Mouse (Mus musculus): ENCODE data around the gene Gm6034. TPM values are rescaled to one million over a fixed set of nuclear protein-coding genes. Genes with fewer than 3 reads are reported as not detected.

Gene Gm6034
- total and polyA plus RNA-seq, 3 experiments, result 0.11 TPM; not detected in 2

DNA sequence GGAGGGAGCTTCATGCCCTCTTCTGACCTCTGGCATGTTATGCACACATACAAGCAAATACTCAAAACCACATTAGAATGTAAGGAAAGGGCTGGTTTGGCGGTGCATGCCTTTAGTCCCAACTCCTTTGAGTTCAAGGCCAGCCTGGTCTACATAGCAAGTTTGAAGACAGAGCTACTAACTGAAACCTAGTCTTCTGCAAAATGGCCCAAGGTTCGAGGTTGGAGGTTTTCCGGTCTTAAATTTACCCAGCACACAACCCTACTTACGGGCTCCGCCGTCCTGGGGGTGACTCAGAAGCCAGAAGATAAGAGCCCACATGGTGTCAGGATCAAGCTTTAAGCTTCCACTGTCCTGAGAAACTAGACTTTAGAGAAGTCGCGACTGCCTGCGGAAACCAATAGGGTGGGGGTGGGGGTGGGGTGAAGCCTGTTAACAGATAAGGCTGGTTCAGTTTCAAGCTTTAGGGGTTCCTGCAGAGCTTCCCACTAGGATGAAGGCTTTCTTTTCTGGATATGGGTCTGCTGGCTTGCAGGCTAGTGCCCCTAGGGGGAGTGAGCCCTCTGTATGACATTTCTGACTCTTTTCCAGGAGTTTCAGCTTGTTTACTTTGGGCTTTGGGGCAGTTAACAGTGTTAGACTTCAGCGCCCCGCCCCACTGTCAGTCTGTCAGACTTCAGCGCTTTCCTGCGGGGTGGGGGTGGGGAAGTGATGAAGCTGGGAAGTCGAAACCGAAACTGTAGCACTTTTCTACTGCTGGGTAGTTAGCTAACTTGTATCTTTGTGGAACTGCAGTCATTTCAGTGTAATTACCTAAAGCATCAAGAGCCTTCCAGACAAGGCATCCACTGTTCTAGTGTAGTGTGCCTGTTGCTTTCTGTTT, 22.3 kb upstream of the Gm6034 start, which contains the start of gene H2-T24 (continued):
- TF ChIP-seq GATA1 (IDR thresholded peaks at IDR 0.05; ENCODE audit: low read depth, low read length) (peak; percentile 88), MXI1 (IDR thresholded peaks at IDR 0.05; ENCODE audit: low read depth, low read length) (peak; percentile 89), MAFK (IDR thresholded peaks at IDR 0.05; ENCODE audit: borderline replicate concordance, low read depth, low read length) (no peak), CHD1 (IDR thresholded peaks at IDR 0.05; ENCODE audit: low read depth, low read length) (no peak), NRF1 (IDR thresholded peaks at IDR 0.05; ENCODE audit: insufficient read depth, low read depth, low read length, poor library complexity, severe bottlenecking) (no peak), POLR2AphosphoS5 (IDR thresholded peaks at IDR 0.05; ENCODE audit: borderline replicate concordance, low read depth, low read length) (no peak), SIN3A (IDR thresholded peaks at IDR 0.05; ENCODE audit: low read length) (peak; percentile 93)

DNA sequence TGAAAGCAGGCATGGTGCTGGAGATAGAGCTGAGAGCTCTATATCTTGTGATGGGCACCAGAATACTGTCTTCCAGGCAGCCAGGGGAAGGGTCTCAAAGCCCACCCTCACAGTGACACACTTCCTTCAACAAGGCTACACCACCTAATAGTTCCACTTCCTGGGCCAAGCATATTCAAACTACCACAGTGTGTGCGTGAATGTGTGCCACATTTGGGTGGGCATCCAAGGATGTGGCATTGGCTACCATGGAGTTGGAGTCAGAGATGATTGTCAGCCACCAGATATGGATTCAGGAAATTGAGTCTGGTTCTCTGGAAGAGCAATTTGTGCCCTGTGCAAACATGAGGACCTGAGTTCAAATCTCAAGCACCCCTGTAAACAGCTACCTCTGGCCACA, 21.5 kb upstream of the Gm6034 start:
- peak; percentile 40 for TF ChIP-seq TAL1 (IDR thresholded peaks at IDR 0.05; ENCODE audit: low read length)
- peak; percentile 28; the same call in 1 of the 2 replicates for TF ChIP-seq TCF12 (IDR thresholded peaks at IDR 0.05; ENCODE audit: low read depth, low read length)
- 0 out of 2 replicates have a peak, but pooled peaks have one; percentile 51 for TF ChIP-seq CHD1 (IDR thresholded peaks at IDR 0.05; ENCODE audit: low read depth, low read length)
- TF ChIP-seq E2F4 (IDR thresholded peaks at IDR 0.05; ENCODE audit: borderline replicate concordance, low read depth, low read length), result no peak
- no peak for DNase-seq (ENCODE audit: low read depth, low spot score)
- H3K79me2 ChIP-seq (ENCODE audit: control insufficient read depth, insufficient read depth, low read length, poor library complexity), result peaks cover 76% of the 10 kb centered on the region
- peak overlapping the region; percentile 42 for H3K4me3 ChIP-seq (ENCODE audit: control insufficient read depth in 1 of 2, insufficient read depth in 1 of 2, low read depth in 2 of 2, low read length in 2 of 2)
- H3K27me3 ChIP-seq (ENCODE audit: control insufficient read depth in 1 of 2, insufficient read depth in 2 of 2, low read length in 2 of 2), result no peaks in the 10 kb centered on the region
- peaks cover 6 to 72% of the 10 kb centered on the region in 2 experiments for H3K36me3 ChIP-seq (ENCODE audit: control insufficient read depth in 1 of 2, insufficient read depth in 2 of 2, low read length in 2 of 2)
- H3K9ac ChIP-seq (ENCODE audit: control insufficient read depth, low read depth, low read length, poor library complexity, severe bottlenecking), result peak overlapping the region; percentile 47
- H3K27ac ChIP-seq (ENCODE audit: control insufficient read depth, low read depth, low read length), result peak overlapping the region; percentile 97
- no peaks in the 10 kb centered on the region for H3K9me3 ChIP-seq (replicated peaks; ENCODE audit: insufficient read depth, low read length)
- H3K4me1 ChIP-seq (ENCODE audit: control insufficient read depth in 1 of 2, insufficient read depth in 2 of 2, low read length in 2 of 2), result peaks cover 39 to 62% of the 10 kb centered on the region in 2 experiments

DNA sequence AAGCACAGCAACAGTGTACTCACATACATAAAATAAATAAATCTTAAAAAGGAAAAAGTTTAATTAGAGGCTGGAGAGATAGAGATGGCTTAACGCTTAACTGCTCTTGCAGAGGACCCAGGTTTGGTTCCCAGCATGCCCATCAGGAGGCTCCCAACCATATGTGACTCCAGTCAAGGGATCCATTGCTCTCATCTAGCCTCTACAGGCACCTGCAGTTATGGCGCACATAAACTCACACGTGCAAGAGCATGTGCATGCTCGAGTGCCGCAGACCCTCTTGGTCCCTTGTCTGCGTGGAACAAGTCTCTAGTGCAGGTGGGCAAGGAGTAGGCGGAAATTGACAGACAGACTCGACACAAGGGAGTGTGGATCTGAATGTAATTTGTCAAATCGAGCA, 20.7 kb upstream of the Gm6034 start:
- no peaks in the 10 kb centered on the region for H3K9me3 ChIP-seq (replicated peaks; ENCODE audit: insufficient read depth, low read length)
- no peak overlapping the region for H3K4me3 ChIP-seq (ENCODE audit: control insufficient read depth in 1 of 2, insufficient read depth in 1 of 2, low read depth in 2 of 2, low read length in 2 of 2)
- DNase-seq (ENCODE audit: low read depth, low spot score), result peak; percentile 26
- peaks cover under 1 to 67% of the 10 kb centered on the region in 2 experiments for H3K36me3 ChIP-seq (ENCODE audit: control insufficient read depth in 1 of 2, insufficient read depth in 2 of 2, low read length in 2 of 2)
- no peaks in the 10 kb centered on the region for H3K27me3 ChIP-seq (ENCODE audit: control insufficient read depth in 1 of 2, insufficient read depth in 2 of 2, low read length in 2 of 2)
- peaks cover 74% of the 10 kb centered on the region for H3K79me2 ChIP-seq (ENCODE audit: control insufficient read depth, insufficient read depth, low read length, poor library complexity)
- peaks cover 39 to 55% of the 10 kb centered on the region in 2 experiments for H3K4me1 ChIP-seq (ENCODE audit: control insufficient read depth in 1 of 2, insufficient read depth in 2 of 2, low read length in 2 of 2)
- 0 out of 2 replicates have a peak, but pooled peaks have one; percentile 31 for TF ChIP-seq MXI1 (IDR thresholded peaks at IDR 0.05; ENCODE audit: low read depth, low read length)
- TF ChIP-seq POLR2AphosphoS5 (IDR thresholded peaks at IDR 0.05; ENCODE audit: borderline replicate concordance, low read depth, low read length), result no peak
- no peak for TF ChIP-seq RAD21 (IDR thresholded peaks at IDR 0.05; ENCODE audit: low read depth, low read length)
- TF ChIP-seq CHD1 (IDR thresholded peaks at IDR 0.05; ENCODE audit: low read depth, low read length), result no peak
- no peak for TF ChIP-seq ZKSCAN1 (IDR thresholded peaks at IDR 0.05; ENCODE audit: low read depth, low read length)
- peak; percentile 29; the same call in 1 of the 2 replicates for TF ChIP-seq SIN3A (IDR thresholded peaks at IDR 0.05; ENCODE audit: low read length)
- TF ChIP-seq ZNF384 (IDR thresholded peaks at IDR 0.05; ENCODE audit: low read depth, low read length), result no peak
- TF ChIP-seq MYB (IDR thresholded peaks at IDR 0.05; ENCODE audit: low read depth, low read length), result no peak
- H3K9ac ChIP-seq (ENCODE audit: control insufficient read depth, low read depth, low read length, poor library complexity, severe bottlenecking), result no peak overlapping the region
- peak overlapping the region; percentile 97 for H3K27ac ChIP-seq (ENCODE audit: control insufficient read depth, low read depth, low read length)
